Mouse (Mus musculus) ZHBTc4 (cell line): ENCODE data around the gene Ubxn7.

Experiments used
- DNase-seq: peaks from one replicate; pipeline ENCODE4 v3.0.0-alpha.2; 2011; ENCODE audit warnings: low read depth, low spot score

Gene Ubxn7

GRCm38 (mm10) chr16:32431926-32432325, 99.9 kb downstream of the Ubxn7 start:
- no peak for DNase-seq

DNA sequence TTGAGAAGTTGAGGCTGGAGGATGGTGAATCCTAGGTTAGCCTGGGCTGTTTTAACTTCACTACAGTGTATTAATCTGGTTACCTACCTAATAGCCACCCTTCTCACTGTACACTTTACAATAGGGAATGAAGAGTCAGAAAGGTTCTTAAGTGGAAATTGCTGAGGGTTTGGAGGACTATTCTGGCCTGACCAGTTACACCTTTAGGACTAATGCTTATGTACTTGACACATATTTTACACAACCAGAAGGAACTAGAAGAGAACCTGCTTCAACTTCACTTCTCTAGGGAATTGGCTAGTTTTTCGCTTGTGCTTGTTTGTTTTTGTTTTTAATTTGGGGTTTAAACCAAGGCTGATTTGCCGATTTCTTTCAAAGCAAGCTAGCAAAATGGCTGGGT, 101.1 kb downstream of the Ubxn7 start:
- DNase-seq = no peak

DNA sequence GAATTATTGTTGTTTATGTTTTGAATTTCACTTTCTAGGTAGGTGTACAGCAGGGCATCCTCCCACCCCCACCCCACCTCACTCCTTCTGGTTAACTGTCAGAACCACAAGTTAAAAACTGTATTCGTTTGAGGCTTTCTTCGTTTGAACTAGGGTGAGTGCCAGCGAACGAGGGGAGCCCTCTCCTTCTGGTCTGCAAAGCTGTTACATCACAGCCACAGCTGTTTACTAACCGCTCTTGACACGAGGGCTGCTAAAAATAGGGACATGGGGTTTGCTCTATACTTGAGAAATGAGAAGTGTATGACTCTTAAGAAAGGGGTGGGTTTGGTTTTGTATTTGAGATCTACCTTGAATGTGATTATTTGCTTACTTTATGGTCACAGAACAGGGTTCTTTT, 102.0 kb downstream of the Ubxn7 start:
- DNase-seq = no peak

- no peak for DNase-seq
These were observed 102.6 kb downstream of the Ubxn7 start for GRCm38 (mm10) chr16:32434691-32435090.

DNA sequence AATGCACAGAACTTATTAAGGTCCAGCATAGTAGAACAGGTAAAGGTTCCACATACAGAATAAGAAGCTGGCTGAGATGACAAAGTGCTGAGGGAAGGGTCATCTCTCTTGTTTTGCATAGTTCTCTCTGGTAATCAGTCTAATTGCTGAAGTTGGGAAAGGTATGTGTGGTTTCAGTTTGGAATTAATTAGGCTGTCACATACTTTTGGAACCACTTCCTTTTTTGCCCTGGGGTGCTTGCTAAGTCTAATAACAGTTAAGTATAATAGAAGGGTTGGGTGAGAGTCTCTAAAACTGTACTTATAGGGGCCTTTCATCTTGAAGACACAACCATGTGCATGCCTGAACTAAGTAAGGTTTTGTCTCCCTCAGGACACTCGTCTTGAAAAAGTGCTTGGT, 104.6 kb downstream of the Ubxn7 start:
- no peak for DNase-seq

DNA sequence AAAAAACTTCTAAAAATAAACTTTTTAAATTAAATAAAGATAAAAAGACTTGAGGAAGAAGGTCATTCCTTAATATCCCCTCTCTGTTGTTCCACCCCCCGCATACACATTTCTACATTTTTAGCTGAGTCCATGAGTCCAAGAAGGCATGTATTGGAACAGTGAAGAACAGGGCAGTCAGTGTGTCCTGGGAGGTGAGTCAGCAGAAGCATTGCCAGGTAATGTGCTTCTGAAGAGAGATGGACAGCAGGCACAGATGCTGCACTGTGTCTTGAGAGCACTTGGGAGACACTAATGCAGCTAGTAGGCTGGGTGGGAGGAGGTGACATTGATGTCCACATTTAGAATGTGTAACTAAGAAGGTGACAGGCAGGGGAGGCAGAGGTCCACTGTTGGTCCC, 105.2 kb downstream of the Ubxn7 start:
- no peak for DNase-seq

DNA sequence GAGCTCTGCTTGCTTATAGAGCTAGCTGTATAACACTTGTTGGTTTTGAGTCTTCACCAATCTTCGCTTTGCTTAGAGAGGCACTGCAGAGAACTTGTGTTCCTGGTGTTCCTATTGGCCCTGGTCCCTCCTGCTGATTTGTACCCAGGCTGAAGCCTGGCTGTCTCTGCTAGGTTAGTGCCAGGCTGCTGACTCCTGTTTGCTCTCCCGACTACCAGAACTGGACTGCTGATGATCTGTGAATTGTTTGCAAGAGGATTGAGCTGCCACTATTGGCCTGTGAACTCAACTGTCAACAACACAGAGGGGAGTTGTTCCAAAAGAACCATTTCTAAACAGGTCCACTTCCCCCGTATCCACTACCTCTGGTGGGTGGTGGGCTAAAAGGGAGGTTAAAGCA, 109.4 kb downstream of the Ubxn7 start:
- no peak for DNase-seq
